Mouse (Mus musculus) lung, postnatal 0 days (tissue): ENCODE measurements at regions not wholly inside any gene's neighbourhood (a gene's known extent, or its start where the extent isn't known, plus 50 kb on each side); places are given as distances from the start of the nearest gene placed in this dataset.

Experiments
- CTCF ChIP-seq: IDR thresholded peaks from 2 replicates; pipeline ENCODE4 v1.5.1; 2016; ENCODE audit warnings: antibody characterized with exemption, mild to moderate bottlenecking
- EP300 ChIP-seq: IDR thresholded peaks from 2 replicates; pipeline ENCODE4 v1.6.1; 2016; ENCODE audit warnings: antibody characterized with exemption, mild to moderate bottlenecking, control low read depth

- TF ChIP-seq CTCF, result no peak
- TF ChIP-seq EP300, result no peak
Observed at GRCm38 (mm10) chr12:99643016-99643415, 79.6 kb upstream of the Foxn3 start.
